Mouse (Mus musculus): ENCODE measurements around the gene Olfr368.

DNA sequence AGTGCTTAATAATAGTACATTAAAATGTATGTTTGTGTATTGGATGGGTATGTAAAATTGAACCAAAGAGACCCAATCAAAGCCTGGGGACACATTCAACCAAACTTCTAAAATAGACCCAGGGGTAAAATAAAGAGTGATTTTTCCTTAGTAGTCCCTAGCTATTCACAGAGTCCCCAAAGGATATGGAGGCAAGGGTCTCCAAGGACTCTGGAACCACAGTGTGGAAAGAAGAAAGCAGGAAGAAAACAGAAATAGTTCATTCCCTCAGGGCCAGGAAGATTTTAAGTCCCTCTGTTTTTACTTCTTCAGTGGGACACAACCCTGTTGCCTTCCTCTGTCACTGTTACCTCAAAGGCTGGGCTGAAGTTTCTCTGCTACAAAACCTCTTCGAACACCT is at the start of gene Olfr368:
- TF ChIP-seq CTCF (conservative IDR thresholded peaks at IDR 0.05; ENCODE audit: low read length) (no peak), NANOG (IDR thresholded peaks at IDR 0.05; ENCODE audit: borderline replicate concordance, low read length) (no peak)
